Mouse (Mus musculus): ENCODE results near the gene Txk. TPM values are rescaled to one million over a fixed set of nuclear protein-coding genes. Genes with fewer than 3 reads are reported as not detected.

Txk gene
- total RNA-seq, 4 experiments from 2014 or later: 0.07 to 0.27 (median 0.16) TPM

GRCm38 (mm10) chr5:72689556-72689955 is 63.0 kb downstream of the Txk start:
- no peak for DNase-seq

DNA sequence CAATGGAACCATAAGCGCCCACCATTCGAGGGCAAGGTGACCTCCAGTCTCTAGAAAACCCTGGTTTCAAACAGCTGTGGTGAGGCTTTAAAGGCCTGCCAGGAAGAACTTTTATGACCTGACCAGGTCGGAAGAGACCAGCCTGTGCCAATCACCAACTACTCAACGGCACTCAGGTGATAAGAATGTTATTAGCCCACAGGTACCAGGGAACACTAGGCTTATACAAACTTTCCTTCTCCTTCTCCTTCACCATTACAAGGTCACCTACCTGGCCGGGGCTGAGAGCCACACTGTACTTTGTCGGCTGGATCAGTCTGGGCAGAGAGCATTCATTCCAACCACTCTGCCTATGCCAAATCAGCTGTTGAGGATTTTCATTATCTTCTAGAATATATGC is 71.1 kb downstream of the Txk start:
- no peak for DNase-seq

- no peak for DNase-seq
Observed at GRCm38 (mm10) chr5:72674994-72675542, 77.5 kb downstream of the Txk start.

- no peak for DNase-seq
Observed at GRCm38 (mm10) chr5:72671017-72671699, 81.4 kb downstream of the Txk start.

DNA sequence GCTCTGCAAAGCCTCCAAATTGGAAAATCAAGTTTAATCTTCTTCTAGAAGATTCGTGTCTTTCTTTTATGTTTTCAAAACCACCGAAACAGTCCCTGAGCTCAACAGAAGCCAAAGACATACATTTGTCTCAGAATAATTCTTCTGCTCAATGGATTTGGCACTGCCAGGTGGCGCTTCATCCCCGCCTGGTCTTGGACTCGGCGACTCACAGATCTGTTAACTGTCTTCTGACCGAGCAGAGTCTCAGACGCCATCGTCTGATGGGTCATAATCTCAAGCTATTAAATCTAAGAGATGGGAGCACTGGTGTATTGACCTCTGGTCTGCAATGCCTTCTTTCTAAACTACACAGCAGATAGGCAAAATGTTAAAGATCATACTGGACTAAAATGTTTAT is 84.2 kb downstream of the Txk start:
- DNase-seq: no peak

DNA sequence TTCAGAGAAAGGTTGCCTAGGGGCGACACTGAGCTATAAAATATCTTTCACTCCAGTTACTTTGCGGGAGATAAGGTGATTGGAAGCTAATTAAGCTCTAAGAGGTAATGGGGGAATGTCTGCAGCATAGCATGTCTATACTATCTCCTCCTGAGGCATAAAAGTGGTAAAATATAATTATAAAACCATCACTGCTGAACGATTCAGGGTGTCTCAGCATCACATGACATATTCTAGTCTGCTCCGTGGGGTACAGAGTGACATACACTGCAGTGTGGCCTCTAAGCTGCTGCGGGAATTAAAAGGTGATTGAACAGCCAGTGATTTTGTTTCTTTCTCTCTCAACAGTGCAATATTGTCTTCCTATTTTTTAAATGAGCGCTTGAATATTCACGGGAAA is 86.1 kb downstream of the Txk start:
- DNase-seq: no peak

DNA sequence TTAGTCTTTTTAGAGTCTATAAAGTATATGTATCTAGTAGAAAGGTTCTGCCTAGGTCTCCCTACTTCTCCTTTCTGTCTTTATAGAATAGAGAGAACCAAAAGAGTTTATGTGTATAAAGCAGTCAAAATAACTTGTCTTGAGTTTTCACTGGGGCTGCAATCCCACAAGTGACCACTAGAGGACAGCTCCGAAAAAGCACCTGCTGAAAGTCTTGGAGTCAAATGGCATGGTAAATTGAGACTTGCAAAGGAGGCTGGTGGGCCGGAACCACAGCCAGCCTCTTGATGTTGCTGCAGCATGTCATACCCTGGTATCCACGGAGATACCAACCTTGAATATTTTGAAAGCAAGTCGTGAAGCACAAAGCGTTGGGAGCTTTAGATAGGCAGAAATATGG is 87.3 kb downstream of the Txk start:
- no peak for DNase-seq

DNA sequence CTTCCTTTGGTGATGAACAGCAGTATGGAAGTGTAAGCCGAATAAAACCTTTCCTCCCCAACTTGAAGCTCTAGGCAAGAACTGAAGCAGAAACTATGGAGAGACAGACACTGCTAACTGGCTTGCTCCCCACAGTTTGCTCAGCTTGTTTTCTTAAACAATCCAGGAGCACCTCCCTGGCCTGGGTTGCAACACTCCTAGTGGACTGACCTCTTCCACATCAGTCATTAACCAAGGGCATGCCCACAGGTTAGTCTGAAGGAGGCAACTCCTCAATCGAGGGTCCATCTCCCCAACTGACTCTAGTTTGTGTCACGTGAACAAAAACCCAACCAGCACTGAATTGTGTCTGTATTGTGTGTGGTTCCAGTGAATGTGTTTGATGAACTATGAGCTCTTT is 87.7 kb downstream of the Txk start:
- DNase-seq: no peak

GRCm38 (mm10) chr5:72664126-72664525 is 88.5 kb downstream of the Txk start:
- DNase-seq: no peak

GRCm38 (mm10) chr5:72661051-72661781 is 91.4 kb downstream of the Txk start:
- DNase-seq: no peak

DNA sequence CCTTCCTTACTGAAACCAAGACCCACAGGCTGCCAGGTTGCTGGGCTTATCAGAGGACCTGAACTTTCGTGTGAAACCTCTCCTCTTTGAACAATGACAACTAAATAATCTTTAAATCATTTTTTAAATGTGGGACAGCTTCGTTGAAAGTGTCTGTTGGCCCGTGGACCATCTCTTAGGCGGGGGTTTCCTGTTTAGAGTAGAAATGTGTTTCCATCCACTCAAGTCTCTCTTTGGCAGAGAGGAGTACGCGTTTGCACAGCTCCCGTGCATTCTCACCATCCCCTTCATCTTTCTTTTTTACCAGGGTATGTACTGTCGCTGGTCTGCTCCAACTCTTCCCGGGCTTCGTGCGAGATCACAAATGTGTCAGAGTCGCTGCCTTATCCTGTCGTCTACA is 94.2 kb downstream of the Txk start:
- DNase-seq: no peak

- DNase-seq: no peak
Observed at GRCm38 (mm10) chr5:72656270-72656791, 96.2 kb downstream of the Txk start.

- DNase-seq: no peak
Observed at GRCm38 (mm10) chr5:72653068-72653674, 99.4 kb downstream of the Txk start.

DNA sequence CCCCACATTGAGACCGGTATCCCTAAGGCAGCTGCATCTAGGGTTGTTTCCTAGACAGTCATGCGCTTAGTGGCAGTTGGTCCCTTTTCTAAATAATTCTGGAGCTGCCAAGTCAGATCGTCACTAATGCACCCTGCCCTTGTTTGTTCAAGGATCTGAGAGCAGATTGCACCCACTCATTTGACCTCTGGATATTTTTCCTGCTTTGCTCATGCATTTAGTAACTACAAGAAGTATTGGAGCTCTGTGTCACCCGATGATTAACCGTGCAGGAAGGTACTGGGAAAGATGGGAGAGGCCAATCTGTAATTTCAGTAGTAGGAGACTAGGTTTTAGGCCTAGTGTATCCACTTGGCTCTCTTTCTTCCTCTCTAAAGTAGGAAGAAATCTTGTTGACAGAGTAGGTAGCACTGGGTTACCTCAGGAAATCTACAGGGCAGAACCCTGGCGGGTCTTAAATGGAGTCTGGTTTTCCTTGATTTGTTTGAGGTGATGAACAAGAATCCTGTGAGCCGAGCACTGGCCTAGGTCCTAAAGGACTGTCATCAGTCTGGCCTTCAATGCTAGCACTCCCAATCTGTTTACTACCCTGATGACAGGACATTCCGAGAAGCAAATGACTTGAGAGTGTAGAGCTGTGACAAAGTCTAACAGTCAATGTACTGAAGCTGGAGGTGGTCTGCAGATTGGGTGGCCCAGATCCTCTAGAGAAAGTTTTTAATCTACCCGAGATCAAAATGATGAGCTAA is 103.4 kb downstream of the Txk start:
- DNase-seq: peak; percentile 34

GRCm38 (mm10) chr5:72647958-72648595 is 104.5 kb downstream of the Txk start:
- no peak for DNase-seq

DNA sequence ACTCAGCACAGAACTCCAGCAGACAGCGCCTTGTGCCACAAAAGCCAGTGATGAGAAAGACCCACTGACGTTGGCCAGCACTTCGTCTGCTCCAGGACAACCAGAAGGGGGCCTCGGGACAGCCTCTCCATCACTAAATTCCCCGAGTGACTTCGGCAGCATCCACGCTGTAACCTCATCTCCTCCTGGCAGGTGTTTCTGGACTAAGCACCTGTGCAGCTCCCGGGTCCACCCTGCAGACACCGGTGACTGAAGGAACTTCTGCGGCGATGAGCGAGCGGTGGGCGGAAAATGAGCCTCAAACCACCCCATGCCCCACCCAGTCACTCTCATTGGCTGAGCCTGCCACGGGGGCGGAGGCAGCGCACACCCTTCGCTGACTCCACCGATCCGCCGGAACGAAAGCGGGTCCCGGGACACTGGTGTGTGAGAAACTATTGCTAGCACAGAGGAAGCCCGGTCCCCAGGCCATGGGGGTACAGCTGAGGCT is 105.1 kb downstream of the Txk start, which contains the start of gene Nipal1:
TSS of gene Nipal1 (plus strand) at position 378 of the 490 bp plus-strand sequence.
- DNase-seq: peak; percentile 36

- no peak for DNase-seq
Observed at GRCm38 (mm10) chr5:72646996-72647395, 105.6 kb downstream of the Txk start.

- no peak for DNase-seq
Observed at GRCm38 (mm10) chr5:72646131-72646530, 106.4 kb downstream of the Txk start.

All from adrenal gland, adult 8-10 months (tissue).